Mouse (Mus musculus) kidney, adult 2 months (tissue): ENCODE measurements around the gene Fam83g. TPM values are rescaled to one million over a fixed set of nuclear protein-coding genes. Genes with fewer than 3 reads are reported as not detected.

Experiments
- DNase-seq: peaks from one replicate; pipeline ENCODE4 v3.0.0; 2021
- H3K27ac ChIP-seq: fragments of 200-500 bp; 2 replicates; pipeline ENCODE4 v1.5.1; 2012; ENCODE audit warnings: low read depth, low read length, control low read depth, inconsistent platforms; ENCODE audit not compliant: insufficient read depth
- H3K27me3 ChIP-seq: fragments of 200-500 bp; replicated peaks from 2 replicates; pipeline ENCODE4 v1.6.1; 2012; ENCODE audit warnings: mild to moderate bottlenecking, moderate library complexity, low read length, inconsistent platforms; ENCODE audit not compliant: control insufficient read depth, insufficient read depth
- H3K36me3 ChIP-seq: fragments of 200-500 bp; 2 replicates; pipeline ENCODE4 v1.6.1; 2012; ENCODE audit warnings: mild to moderate bottlenecking, moderate library complexity, low read length, inconsistent platforms; ENCODE audit not compliant: control insufficient read depth, insufficient read depth
- H3K4me1 ChIP-seq: fragments of 200-500 bp; 2 replicates; pipeline ENCODE4 v1.6.1; 2011; ENCODE audit warnings: low read length; ENCODE audit not compliant: control insufficient read depth, insufficient read depth
- H3K4me3 ChIP-seq: fragments of 200-500 bp; 2 replicates; pipeline ENCODE4 v1.5.1; 2011; ENCODE audit warnings: mild to moderate bottlenecking, low read depth, low read length, control low read depth; ENCODE audit not compliant: insufficient read depth
- CTCF ChIP-seq: fragments of 200-500 bp; conservative IDR thresholded peaks from 2 replicates; pipeline ENCODE4 v1.5.1; 2011; ENCODE audit warnings: low read depth, mild to moderate bottlenecking, control low read depth, low read length, moderate library complexity, mixed read lengths; ENCODE audit not compliant: insufficient read depth, insufficient read length
- POLR2A ChIP-seq: fragments of 200-500 bp; IDR thresholded peaks from one replicate; pipeline ENCODE4 v1.6.1; 2011; ENCODE audit warnings: low read depth, low read length, control low read depth
- WGBS: fragments of 180-500 bp; shearing (Covaris S2); methylation state at CpG from one replicate; pipeline ENCODE4 v1.1.7; 2018; 5-methylcytosine and 5-hydroxymethylcytosine counted together
- polyA plus RNA-seq: library from polyadenylated mRNA; depleted of rRNA; stranded (reverse); fragments of >200 nt; gene quantifications from 2 replicates; pipeline ENCODE4 v1.2.3, GENCODE M21; 2012

Fam83g gene
- polyA plus RNA-seq, 1 experiment: 15.4 TPM

GRCm38 (mm10) chr11:61675332-61675731 lies 8.6 kb upstream of the Fam83g start:
- no peak for TF ChIP-seq POLR2A
- TF ChIP-seq CTCF: no peak
- no peak overlapping the region for H3K4me3 ChIP-seq
- 70% methylated on average over 2 of the region's 2 CpGs for WGBS
- H3K27me3 ChIP-seq: no peaks in the 10 kb centered on the region
- no peak for DNase-seq
- no peaks in the 10 kb centered on the region for H3K36me3 ChIP-seq
- no peak overlapping the region for H3K27ac ChIP-seq
- H3K4me1 ChIP-seq: no peaks in the 10 kb centered on the region

- WGBS: 83% methylated on average over 7 of the region's 7 CpGs
- Histone ChIP-seq H3K4me1 (no peaks in the 10 kb centered on the region), H3K27me3 (no peaks in the 10 kb centered on the region), H3K36me3 (no peaks in the 10 kb centered on the region), H3K27ac (no peak overlapping the region), H3K4me3 (no peak overlapping the region)
- DNase-seq: no peak
- no peak for TF ChIP-seq CTCF
- TF ChIP-seq POLR2A: no peak
These were observed 7.6 kb upstream of the Fam83g start for GRCm38 (mm10) chr11:61676216-61676854.

DNA sequence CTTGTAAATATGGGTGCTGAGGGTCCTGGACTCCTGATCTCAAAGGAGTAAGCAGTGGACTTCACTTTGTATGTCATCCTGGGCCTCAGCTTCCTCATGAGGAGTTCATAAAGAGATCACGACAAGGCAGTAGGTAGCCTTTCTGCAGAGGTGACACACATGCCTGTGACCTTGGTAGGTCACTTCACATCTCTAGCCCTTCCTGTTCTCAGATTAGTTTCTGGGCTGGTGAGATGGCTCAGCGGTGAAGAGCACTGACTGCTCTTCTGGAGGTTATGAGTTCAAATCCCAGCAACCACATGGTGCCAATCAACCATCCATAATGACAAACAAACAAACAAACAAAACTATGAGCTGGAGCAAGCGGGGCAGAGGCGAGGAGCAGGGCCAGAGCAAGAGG lies 6.2 kb upstream of the Fam83g start:
- TF ChIP-seq CTCF (no peak), POLR2A (no peak)
- no peaks in the 10 kb centered on the region for H3K27me3 ChIP-seq
- H3K27ac ChIP-seq: no peak overlapping the region
- WGBS: 90% methylated on average over 4 of the region's 4 CpGs
- H3K36me3 ChIP-seq: no peaks in the 10 kb centered on the region
- no peak for DNase-seq
- H3K4me1 ChIP-seq: no peaks in the 10 kb centered on the region
- no peak overlapping the region for H3K4me3 ChIP-seq

- TF ChIP-seq POLR2A: no peak
- TF ChIP-seq CTCF: no peak
- no peak for DNase-seq
- H3K27ac ChIP-seq: no peak overlapping the region
- no peaks in the 10 kb centered on the region for H3K36me3 ChIP-seq
- H3K4me3 ChIP-seq: no peak overlapping the region
- H3K27me3 ChIP-seq: no peaks in the 10 kb centered on the region
- H3K4me1 ChIP-seq: peaks cover 5% of the 10 kb centered on the region
- WGBS: 90% methylated on average over 4 of the region's 4 CpGs
These were observed 4.6 kb upstream of the Fam83g start for GRCm38 (mm10) chr11:61679091-61679866.

- no peak overlapping the region for H3K27ac ChIP-seq
These were observed 1.3 kb downstream of the Fam83g start for GRCm38 (mm10) chr11:61685119-61685725.

GRCm38 (mm10) chr11:61686141-61686540 lies 2.2 kb downstream of the Fam83g start:
- no peak for DNase-seq
- H3K27me3 ChIP-seq: no peaks in the 10 kb centered on the region
- H3K36me3 ChIP-seq: no peaks in the 10 kb centered on the region
- H3K4me1 ChIP-seq: peaks cover 8% of the 10 kb centered on the region
- H3K4me3 ChIP-seq: no peak overlapping the region
- 54% methylated on average over 2 of the region's 2 CpGs for WGBS
- H3K27ac ChIP-seq: no peak overlapping the region
- TF ChIP-seq POLR2A: no peak
- TF ChIP-seq CTCF: no peak

More at GRCm38 (mm10) chr11:61685119-61685725, 1.3 kb downstream of the Fam83g start:
- no peak for DNase-seq
- Histone ChIP-seq H3K36me3 (no peaks in the 10 kb centered on the region), H3K4me3 (peak overlapping the region; percentile 63), H3K27me3 (no peaks in the 10 kb centered on the region), H3K4me1 (peaks cover 8% of the 10 kb centered on the region)
- 79% methylated on average over 8 of the region's 8 CpGs for WGBS
- TF ChIP-seq POLR2A (no peak), CTCF (no peak)

GRCm38 (mm10) chr11:61686906-61687453 lies 3.1 kb downstream of the Fam83g start:
- TF ChIP-seq CTCF (no peak), POLR2A (no peak)
- H3K36me3 ChIP-seq: no peaks in the 10 kb centered on the region
- 61% methylated on average over 10 of the region's 10 CpGs for WGBS
- H3K27me3 ChIP-seq: no peaks in the 10 kb centered on the region
- DNase-seq: peak; percentile 46
- no peak overlapping the region for H3K27ac ChIP-seq
- H3K4me3 ChIP-seq: no peak overlapping the region
- H3K4me1 ChIP-seq: peaks cover 8% of the 10 kb centered on the region
